Mouse (Mus musculus) limb, embryonic 15.5 days (tissue): Measurements from ENCODE around the gene Il1f5. TPM values are rescaled to one million over a fixed set of nuclear protein-coding genes. Genes with fewer than 3 reads are reported as not detected.
A peak's percentile ranks its signal among the peaks of the same experiment; 100 is the strongest.

ENCODE experiments used
- ATAC-seq: fragments of 200-750 bp; cut with Nextera tagmentation; 2 replicates; pipeline ENCODE4 v1.8.0; 2017; ENCODE audit warnings: low read depth, moderate TSS enrichment; ENCODE audit not compliant: insufficient number of reproducible peaks, low FRiP score, low TSS enrichment
- H3K27ac ChIP-seq: fragments of 300-500 bp; sonication (generic); 2 replicates; pipeline ENCODE4 v1.5.1; 2015; ENCODE audit warnings: moderate library complexity, mild to moderate bottlenecking, inconsistent platforms
- H3K27me3 ChIP-seq: fragments of 300-500 bp; sonication (generic); 2 replicates; pipeline ENCODE4 v1.6.1; 2015; ENCODE audit warnings: inconsistent platforms
- H3K36me3 ChIP-seq: fragments of 300-500 bp; sonication (generic); 2 replicates; pipeline ENCODE4 v1.6.1; 2015; ENCODE audit warnings: inconsistent platforms
- H3K4me1 ChIP-seq: fragments of 300-500 bp; sonication (generic); 2 replicates; pipeline ENCODE4 v1.6.1; 2015; ENCODE audit warnings: inconsistent platforms
- H3K4me2 ChIP-seq: fragments of 300-500 bp; sonication (generic); 2 replicates; pipeline ENCODE4 v1.6.1; 2015; ENCODE audit warnings: mild to moderate bottlenecking, inconsistent platforms
- H3K4me3 ChIP-seq: fragments of 300-500 bp; sonication (generic); 2 replicates; pipeline ENCODE4 v1.5.1; 2015; ENCODE audit warnings: mild to moderate bottlenecking, inconsistent platforms
- H3K9ac ChIP-seq: fragments of 300-500 bp; sonication (generic); 2 replicates; pipeline ENCODE4 v1.6.1; 2015; ENCODE audit warnings: inconsistent platforms
- H3K9me3 ChIP-seq: fragments of 300-500 bp; sonication (generic); 2 replicates; pipeline ENCODE4 v1.6.1; 2016; ENCODE audit warnings: inconsistent platforms
- WGBS: fragments of 180-500 bp; shearing (Covaris S2); methylation state at CpG from one replicate; pipeline ENCODE4 v1.1.7; 2015; 5-methylcytosine and 5-hydroxymethylcytosine counted together
- polyA plus RNA-seq: library from polyadenylated mRNA; unstranded; fragments of >200 nt; fragmentation: Nextera tagmentation; extraction: Ambion mirVana; gene quantifications from 2 replicates; pipeline ENCODE4 v1.2.1, GENCODE M21; 2015

Il1f5 gene
- 35.9 and 38.4 TPM in 2 replicates for polyA plus RNA-seq

- Histone ChIP-seq H3K27ac (0 out of 2 replicates have a peak within 1 kb of the TSS, but pooled peaks have one; percentile 6), H3K9ac (no peak within 1 kb of the TSS), H3K4me1 (no peaks in the 10 kb centered on the region), H3K27me3 (no peaks in the 10 kb centered on the region), H3K4me2 (no peak within 1 kb of the TSS), H3K36me3 (no peaks in the 10 kb centered on the region), H3K4me3 (no peak within 1 kb of the TSS), H3K9me3 (no peaks in the 10 kb centered on the region)
- ATAC-seq, result no peak
These were observed at the start of gene Il1f5 for GRCm38 (mm10) chr2:24276654-24277053. Il1f5 (plus strand) TSS chr2:24276954.

GRCm38 (mm10) chr2:24227191-24227590 is 49.6 kb upstream of the Il1f5 start:
- Histone ChIP-seq H3K9ac (no peak overlapping the region), H3K27ac (no peak overlapping the region), H3K27me3 (no peaks in the 10 kb centered on the region), H3K36me3 (no peaks in the 10 kb centered on the region), H3K4me2 (no peak overlapping the region), H3K9me3 (no peaks in the 10 kb centered on the region), H3K4me1 (no peaks in the 10 kb centered on the region), H3K4me3 (no peak overlapping the region)
- no peak for ATAC-seq
- 74% methylated on average over 2 of the region's 2 CpGs for WGBS

DNA sequence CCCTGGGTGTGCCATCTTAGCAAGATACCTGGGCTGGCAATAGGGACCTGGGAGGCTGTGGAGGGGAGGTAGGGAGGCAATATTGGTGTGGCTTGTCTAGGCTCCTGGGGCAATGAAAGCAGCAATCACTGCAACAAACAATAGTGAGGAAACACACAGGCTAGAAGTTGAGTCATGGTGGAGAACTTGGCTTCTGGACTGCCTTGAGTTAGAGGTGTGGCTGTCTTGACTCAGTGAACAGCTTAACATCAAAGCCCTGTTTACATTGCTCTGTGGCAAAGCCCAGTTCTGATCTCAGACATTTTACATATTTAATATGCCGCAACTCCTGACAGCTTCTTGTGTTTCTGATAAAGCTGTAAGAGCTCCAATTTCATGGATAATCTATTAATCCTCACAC is 9.3 kb upstream of the Il1f5 start:
- no peak overlapping the region for H3K9ac ChIP-seq
- ATAC-seq, result no peak

DNA sequence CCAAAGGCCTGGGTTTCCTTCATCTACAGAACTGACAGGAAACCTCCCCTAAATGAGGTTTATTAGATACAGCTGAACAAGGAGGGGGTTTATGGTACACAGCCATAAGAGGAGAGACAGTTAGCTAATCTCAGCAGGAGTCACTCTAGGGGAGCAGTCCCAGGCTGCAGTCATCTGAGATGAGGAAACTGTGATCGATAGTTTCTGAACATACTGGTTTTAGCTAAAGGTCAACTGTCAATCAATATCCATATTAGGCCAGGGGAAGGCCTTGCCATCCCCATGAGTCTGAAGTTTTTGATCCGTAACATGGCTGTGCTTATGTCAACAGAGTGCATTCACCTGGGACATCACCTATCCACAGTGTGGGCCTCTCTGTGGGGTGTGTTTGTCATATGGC is 3.1 kb upstream of the Il1f5 start:
- H3K4me2 ChIP-seq, result no peak overlapping the region
- H3K36me3 ChIP-seq, result no peaks in the 10 kb centered on the region
- no peaks in the 10 kb centered on the region for H3K4me1 ChIP-seq
- no peak overlapping the region for H3K4me3 ChIP-seq
- 83% methylated on average over 2 of the region's 2 CpGs for WGBS
- no peaks in the 10 kb centered on the region for H3K27me3 ChIP-seq
- H3K9me3 ChIP-seq, result no peaks in the 10 kb centered on the region
- ATAC-seq, result no peak
- no peak overlapping the region for H3K9ac ChIP-seq
- H3K27ac ChIP-seq, result no peak overlapping the region

More for the DNA sequence above, 9.3 kb upstream of the Il1f5 start:
- Histone ChIP-seq H3K4me3 (no peak overlapping the region), H3K27me3 (no peaks in the 10 kb centered on the region), H3K27ac (no peak overlapping the region), H3K9me3 (no peaks in the 10 kb centered on the region), H3K4me2 (no peak overlapping the region), H3K4me1 (no peaks in the 10 kb centered on the region), H3K36me3 (no peaks in the 10 kb centered on the region)
- WGBS, result 81% methylated on average over 1 of the region's 1 CpGs

DNA sequence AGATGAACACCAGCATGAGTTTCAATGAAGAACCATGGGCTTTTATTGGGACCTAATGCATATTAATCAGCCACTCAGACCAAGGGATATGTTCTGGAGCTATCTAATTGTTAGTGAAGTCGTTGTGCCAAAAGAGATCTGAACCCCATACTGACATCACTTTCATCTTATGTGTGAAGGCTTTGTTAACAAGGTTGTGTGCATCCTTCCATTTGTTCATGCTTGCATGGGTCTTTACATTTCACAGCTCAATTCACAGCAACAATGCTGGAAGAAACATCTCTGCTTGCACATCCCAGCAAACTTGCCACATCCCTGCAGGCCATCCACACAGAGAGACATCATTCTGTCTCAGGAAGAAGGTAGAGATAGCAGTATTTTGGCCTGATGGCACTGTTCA is 1.6 kb upstream of the Il1f5 start:
- Histone ChIP-seq H3K27me3 (no peaks in the 10 kb centered on the region), H3K27ac (no peak overlapping the region), H3K9ac (no peak overlapping the region), H3K9me3 (no peaks in the 10 kb centered on the region), H3K4me2 (no peak overlapping the region), H3K36me3 (no peaks in the 10 kb centered on the region), H3K4me3 (no peak overlapping the region), H3K4me1 (no peaks in the 10 kb centered on the region)
- ATAC-seq, result no peak
- 34% methylated on average over 1 of the region's 1 CpGs for WGBS

DNA sequence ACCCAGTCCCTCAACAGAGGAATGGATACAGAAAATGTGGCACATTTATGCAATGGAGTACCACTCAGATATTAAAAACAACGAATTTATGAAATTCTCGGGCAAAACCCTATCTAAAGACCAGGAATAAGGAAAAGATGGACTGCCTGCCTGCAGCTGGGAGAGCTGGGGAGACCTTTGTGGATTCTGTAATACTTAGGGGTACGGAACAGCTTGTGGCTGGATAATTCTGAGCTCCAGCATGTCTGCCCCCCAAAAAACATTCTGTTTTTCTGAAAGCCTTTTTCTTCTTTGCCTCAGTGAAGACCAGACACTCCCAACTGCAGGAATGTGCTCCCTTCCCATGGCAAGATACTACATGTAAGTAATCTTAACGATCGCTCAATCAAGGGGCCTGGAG is 14.1 kb downstream of the Il1f5 start, which contains the start of gene Il1f10:
Gene Il1f10, plus strand, starts transcription at position 301 of the 400 bp plus-strand sequence.
- no peak for ATAC-seq

DNA sequence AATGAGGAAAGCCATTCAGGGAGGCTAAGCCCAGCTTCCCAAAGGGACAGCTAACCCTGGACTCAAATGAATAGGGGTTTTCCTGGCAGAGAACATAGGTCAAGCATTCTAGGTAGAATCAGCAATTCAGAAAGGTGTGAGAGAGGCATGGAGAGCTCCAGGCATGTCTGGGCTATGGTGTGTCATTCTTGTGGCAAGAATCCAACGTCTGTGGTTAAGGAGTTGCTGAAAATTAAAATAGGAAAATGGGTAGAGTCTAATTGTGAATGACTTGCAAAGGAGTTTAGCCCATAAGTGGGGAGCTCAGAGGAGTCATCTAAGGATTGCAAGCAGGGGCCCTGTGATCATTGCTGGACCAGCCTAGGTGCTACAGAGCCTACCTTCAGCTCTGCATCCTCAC is 17.9 kb downstream of the Il1f5 start:
- Histone ChIP-seq H3K27me3 (no peaks in the 10 kb centered on the region), H3K36me3 (no peaks in the 10 kb centered on the region), H3K4me3 (no peak overlapping the region), H3K4me2 (no peak overlapping the region), H3K27ac (no peak overlapping the region), H3K9ac (no peak overlapping the region), H3K9me3 (no peaks in the 10 kb centered on the region), H3K4me1 (no peaks in the 10 kb centered on the region)
- no peak for ATAC-seq
- 40% methylated on average over 1 of the region's 1 CpGs for WGBS

More for the DNA sequence above, 14.1 kb downstream of the Il1f5 start, which contains the start of gene Il1f10:
- WGBS, result 74% methylated on average over 5 of the region's 5 CpGs
- Histone ChIP-seq H3K9ac (no peak within 1 kb of the TSS), H3K9me3 (no peaks in the 10 kb centered on the region), H3K27ac (no peak within 1 kb of the TSS), H3K27me3 (no peaks in the 10 kb centered on the region), H3K4me2 (no peak within 1 kb of the TSS), H3K36me3 (no peaks in the 10 kb centered on the region), H3K4me1 (no peaks in the 10 kb centered on the region), H3K4me3 (no peak within 1 kb of the TSS)

GRCm38 (mm10) chr2:24296837-24297236 is 20.1 kb downstream of the Il1f5 start:
- Histone ChIP-seq H3K4me3 (no peak overlapping the region), H3K4me1 (no peaks in the 10 kb centered on the region), H3K9me3 (no peaks in the 10 kb centered on the region), H3K36me3 (no peaks in the 10 kb centered on the region), H3K9ac (no peak overlapping the region), H3K4me2 (no peak overlapping the region), H3K27ac (no peak overlapping the region), H3K27me3 (no peaks in the 10 kb centered on the region)
- ATAC-seq, result no peak
- 6% methylated on average over 3 of the region's 3 CpGs for WGBS

DNA sequence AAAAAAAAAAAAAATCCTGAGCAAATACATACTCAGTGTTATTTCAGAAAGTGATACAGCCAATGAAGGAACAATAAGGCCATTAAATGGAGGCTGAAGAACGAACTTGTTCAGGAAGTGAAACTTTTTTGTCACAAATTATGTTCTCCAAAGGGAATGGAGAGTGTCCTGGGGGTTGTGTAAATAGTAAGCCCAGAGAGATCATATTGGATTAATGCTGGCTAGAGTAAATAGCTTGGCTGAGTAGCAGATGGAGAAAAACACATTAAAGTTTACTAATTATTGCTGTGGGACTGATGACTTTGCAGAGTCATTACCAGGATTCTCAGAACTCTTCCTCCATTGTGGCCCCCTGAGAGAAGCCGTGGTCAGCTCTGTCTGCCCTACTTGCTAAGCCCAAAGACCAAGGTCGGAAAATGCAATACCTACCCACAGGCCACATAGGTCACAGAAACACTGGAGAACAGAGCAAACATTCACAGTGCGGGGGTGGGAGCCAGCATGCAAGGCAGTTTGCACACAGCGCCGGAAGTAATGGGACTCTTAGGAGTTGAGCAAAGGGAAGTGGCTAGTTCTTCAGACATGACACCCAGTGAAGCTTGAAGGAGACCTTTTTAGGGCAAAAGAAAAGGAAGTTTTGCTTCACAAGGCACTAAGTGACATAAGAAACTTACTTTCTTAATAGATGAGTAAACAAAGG is 34.7 kb downstream of the Il1f5 start:
- 63% methylated on average over 6 of the region's 6 CpGs for whole genome bisulfite sequencing
- no peak overlapping the region for H3K4me3 ChIP-seq
- no peak for ATAC-seq
- H3K27ac ChIP-seq, result no peak overlapping the region
- H3K9ac ChIP-seq, result no peak overlapping the region
- no peaks in the 10 kb centered on the region for H3K36me3 ChIP-seq
- no peaks in the 10 kb centered on the region for H3K27me3 ChIP-seq
- H3K9me3 ChIP-seq, result no peaks in the 10 kb centered on the region
- no peaks in the 10 kb centered on the region for H3K4me1 ChIP-seq
- H3K4me2 ChIP-seq, result no peak overlapping the region

- H3K4me1 ChIP-seq, result no peaks in the 10 kb centered on the region
- no peak overlapping the region for H3K4me3 ChIP-seq
- WGBS, result 77% methylated on average over 1 of the region's 1 CpGs
- H3K27me3 ChIP-seq, result no peaks in the 10 kb centered on the region
- H3K9ac ChIP-seq, result no peak overlapping the region
- H3K27ac ChIP-seq, result no peak overlapping the region
- no peak overlapping the region for H3K4me2 ChIP-seq
- no peaks in the 10 kb centered on the region for H3K9me3 ChIP-seq
- H3K36me3 ChIP-seq, result no peaks in the 10 kb centered on the region
- no peak for ATAC-seq
These were observed 40.2 kb downstream of the Il1f5 start for GRCm38 (mm10) chr2:24316919-24317318.

- H3K27me3 ChIP-seq, result no peaks in the 10 kb centered on the region
- WGBS, result 70% methylated on average over 4 of the region's 4 CpGs
These were observed 41.3 kb downstream of the Il1f5 start for GRCm38 (mm10) chr2:24317919-24318598.

More at GRCm38 (mm10) chr2:24317919-24318598, 41.3 kb downstream of the Il1f5 start:
- Histone ChIP-seq H3K27ac (no peak overlapping the region), H3K4me1 (no peaks in the 10 kb centered on the region), H3K9me3 (no peaks in the 10 kb centered on the region), H3K36me3 (no peaks in the 10 kb centered on the region), H3K9ac (no peak overlapping the region), H3K4me2 (no peak overlapping the region), H3K4me3 (no peak overlapping the region)
- ATAC-seq, result no peak
